Mouse (Mus musculus) heart, adult 2 months (tissue): Measurements from ENCODE around the gene Lrrc45.

Experiments
- CTCF ChIP-seq: fragments of 200-600 bp; IDR thresholded peaks from 2 replicates; pipeline ENCODE4 v1.8.1; 2022; ENCODE audit warnings: antibody characterized with exemption, mild to moderate bottlenecking, moderate library complexity
- POLR2A ChIP-seq: fragments of 200-500 bp; IDR thresholded peaks from 2 replicates; pipeline ENCODE4 v1.6.1; 2011; ENCODE audit warnings: mild to moderate bottlenecking, low read depth, low read length, control low read depth; ENCODE audit not compliant: insufficient read depth

GRCm38 (mm10) chr11:120689365-120689764 lies 24.4 kb upstream of the Lrrc45 start:
- TF ChIP-seq POLR2A (no peak), CTCF (no peak)
